Mouse (Mus musculus): ENCODE results near the gene Uhrf1bp1.
"Not testable (repeated sequence)": the region's sequence is repeated elsewhere in the genome, so short reads cannot be mapped to it uniquely, and the experiment has no call there.

The Uhrf1bp1 gene

GRCm38 (mm10) chr17:27825984-27826905 is 30.0 kb upstream of the Uhrf1bp1 start:
- TF ChIP-seq GATA4 (IDR thresholded peaks at IDR 0.05; ENCODE audit: insufficient replicate concordance, low read length) = no peak

DNA sequence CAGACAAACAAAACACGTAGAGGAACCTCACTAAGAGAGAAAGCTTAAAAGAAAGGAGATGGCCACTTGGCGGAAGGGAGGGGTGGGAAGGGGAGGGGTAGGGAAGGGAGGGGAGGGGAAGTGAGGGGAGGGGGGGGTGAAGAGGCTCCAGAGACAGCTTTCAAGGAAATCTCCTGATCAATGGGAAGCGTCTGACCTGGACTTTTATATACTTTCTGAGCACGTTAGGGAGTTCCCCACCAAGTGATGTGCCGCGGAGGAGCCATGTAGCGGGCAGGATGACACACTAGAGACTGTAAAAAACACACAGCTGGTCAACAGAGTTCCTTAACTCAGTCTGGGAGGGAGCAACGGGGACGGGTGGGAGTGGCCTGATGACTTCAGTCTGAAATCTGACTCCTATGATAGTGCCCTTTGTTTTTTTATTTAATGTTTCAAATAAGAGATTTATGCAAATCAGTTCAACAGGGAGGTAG is 29.3 kb upstream of the Uhrf1bp1 start:
- TF ChIP-seq GATA4 (IDR thresholded peaks at IDR 0.05; ENCODE audit: insufficient replicate concordance, low read length) = no peak

GRCm38 (mm10) chr17:27827511-27827910 is 28.7 kb upstream of the Uhrf1bp1 start:
- no peak for TF ChIP-seq GATA4 (IDR thresholded peaks at IDR 0.05; ENCODE audit: insufficient replicate concordance, low read length)

- TF ChIP-seq GATA4 (IDR thresholded peaks at IDR 0.05; ENCODE audit: insufficient replicate concordance, low read length) = no peak
These were observed 25.8 kb upstream of the Uhrf1bp1 start for GRCm38 (mm10) chr17:27830411-27830810.

- TF ChIP-seq GATA4 (IDR thresholded peaks at IDR 0.05; ENCODE audit: insufficient replicate concordance, low read length) = not testable (repeated sequence)
These were observed 18.4 kb upstream of the Uhrf1bp1 start, which contains the start of gene Snrpc for GRCm38 (mm10) chr17:27837850-27838249. Gene Snrpc, plus strand, starts transcription at chr17:27838150.

DNA sequence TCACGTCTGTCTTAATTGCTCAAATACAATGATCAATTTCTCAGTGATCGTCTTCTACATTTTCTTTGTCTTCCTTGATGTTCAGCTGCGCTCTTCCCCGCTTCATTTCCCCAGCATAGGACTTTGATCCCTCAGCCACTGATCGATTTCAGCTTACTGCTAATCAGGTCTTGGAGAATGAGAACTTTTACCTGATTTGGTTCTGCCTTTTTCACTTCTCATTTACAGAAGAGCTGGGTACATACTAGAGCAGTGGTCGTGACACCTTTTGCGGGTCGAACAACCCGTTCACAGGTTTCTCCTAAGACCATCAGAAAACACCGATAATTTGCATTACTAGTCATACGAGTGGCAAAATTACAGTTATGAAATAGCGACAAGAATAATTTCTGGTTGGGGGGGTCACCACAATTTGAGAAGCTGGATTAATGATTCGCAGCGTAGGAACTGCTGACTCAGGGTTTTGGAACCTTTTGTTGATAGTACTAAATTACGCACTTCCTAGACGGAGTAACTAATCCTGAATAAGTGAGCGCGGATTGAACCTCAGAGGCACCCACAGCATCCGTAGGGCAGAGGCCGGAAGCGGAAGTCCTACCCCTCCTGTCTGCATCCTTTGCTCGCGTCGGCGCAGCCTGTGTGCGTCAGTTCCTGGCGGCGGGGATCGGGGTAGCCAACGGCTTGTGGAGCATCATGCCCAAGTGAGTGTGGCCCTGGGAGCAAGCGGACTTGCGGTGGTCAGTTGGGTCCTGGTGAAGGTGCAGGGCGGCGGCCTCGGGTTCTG is 16.6 kb upstream of the Uhrf1bp1 start:
- TF ChIP-seq GATA4 (IDR thresholded peaks at IDR 0.05; ENCODE audit: insufficient replicate concordance, low read length) = peak; percentile 59; the same call in 1 of the 2 replicates

- no peak for TF ChIP-seq GATA4 (IDR thresholded peaks at IDR 0.05; ENCODE audit: insufficient replicate concordance, low read length)
These were observed 7.9 kb upstream of the Uhrf1bp1 start for GRCm38 (mm10) chr17:27848351-27848750.

GRCm38 (mm10) chr17:27851076-27851475 is 5.2 kb upstream of the Uhrf1bp1 start:
- no peak for TF ChIP-seq GATA4 (IDR thresholded peaks at IDR 0.05; ENCODE audit: insufficient replicate concordance, low read length)

GRCm38 (mm10) chr17:27856798-27857648 is 782 bp downstream of the Uhrf1bp1 start:
- TF ChIP-seq GATA4 (IDR thresholded peaks at IDR 0.05; ENCODE audit: insufficient replicate concordance, low read length) = no peak

DNA sequence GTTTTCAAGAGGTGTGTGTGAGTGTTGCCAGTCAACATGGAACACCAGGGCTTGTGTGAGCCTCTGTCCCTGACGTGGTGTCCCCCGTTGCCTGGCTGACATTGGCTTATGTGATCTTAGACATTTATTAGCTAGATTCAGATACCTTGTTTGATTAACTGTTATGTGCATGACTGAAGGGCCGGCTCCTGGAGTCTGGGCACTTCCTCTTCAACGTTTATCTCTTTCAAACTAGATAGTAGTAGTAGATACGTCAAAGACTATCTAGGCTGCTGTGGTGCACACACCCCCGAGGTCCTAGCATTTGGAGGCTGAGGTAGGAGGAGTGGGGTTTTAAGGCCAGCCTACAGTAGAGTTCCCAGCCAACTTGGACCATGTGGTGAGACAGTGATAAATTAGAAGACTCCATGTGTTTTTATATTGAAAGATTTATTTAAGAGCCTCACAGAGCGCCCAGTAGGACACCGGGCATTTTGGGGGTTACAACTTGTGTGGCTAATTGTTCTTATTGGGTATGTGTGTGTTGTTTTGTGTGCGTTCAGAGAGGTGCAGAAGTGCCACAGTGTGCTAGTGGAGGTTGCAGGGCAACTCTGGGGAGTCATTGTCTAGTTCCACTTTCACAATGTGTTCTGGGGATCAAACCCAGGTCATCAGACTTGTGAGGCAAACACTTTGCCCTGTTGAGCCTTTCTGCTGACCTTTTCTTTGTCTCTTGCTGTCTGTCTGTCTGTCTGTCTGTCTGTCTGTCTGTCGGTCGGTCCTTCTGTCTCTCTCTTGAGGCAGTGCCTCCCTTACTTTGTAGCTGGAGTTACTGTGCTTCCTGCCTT is 1.6 kb downstream of the Uhrf1bp1 start:
- no peak for TF ChIP-seq GATA4 (IDR thresholded peaks at IDR 0.05; ENCODE audit: insufficient replicate concordance, low read length)

DNA sequence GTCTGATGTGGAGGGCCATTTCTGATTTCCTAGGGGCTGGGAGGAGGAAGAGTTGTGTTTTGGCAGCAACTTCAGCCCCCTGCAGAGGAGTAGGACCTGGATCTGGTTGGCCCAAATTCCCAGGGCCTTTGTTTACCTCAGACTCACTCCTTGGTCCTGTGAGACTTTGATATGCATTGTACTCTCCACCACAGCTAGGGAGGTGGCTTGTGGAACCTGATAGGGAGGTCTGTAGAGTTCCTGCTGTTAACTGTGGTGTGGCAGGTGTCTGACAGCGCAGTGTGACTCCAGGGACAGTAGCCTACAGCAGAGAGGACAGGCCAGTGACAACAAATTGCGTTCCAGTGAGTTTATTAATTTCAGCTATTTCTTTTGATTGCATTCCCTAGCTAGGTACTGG is 2.9 kb downstream of the Uhrf1bp1 start:
- no peak for TF ChIP-seq GATA4 (IDR thresholded peaks at IDR 0.05; ENCODE audit: insufficient replicate concordance, low read length)

DNA sequence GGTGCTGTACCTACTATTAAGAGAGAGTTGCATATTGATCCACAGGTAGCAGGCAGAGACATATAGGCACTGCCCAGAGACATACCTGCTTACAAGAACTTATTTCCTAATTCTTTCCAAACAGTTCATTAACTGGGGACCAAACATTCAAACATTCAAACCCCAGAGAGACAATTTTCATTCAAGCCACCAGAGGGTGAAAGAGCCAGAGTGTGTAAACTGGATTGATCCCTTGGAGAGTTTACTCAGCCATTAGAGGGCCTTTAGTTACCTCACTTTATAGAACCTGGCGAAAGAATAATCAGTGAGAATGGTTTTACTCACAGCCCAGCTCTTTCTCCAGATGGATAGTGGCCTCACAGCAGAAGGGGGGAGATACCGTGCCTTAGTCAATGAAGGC is 9.2 kb downstream of the Uhrf1bp1 start:
- no peak for TF ChIP-seq GATA4 (IDR thresholded peaks at IDR 0.05; ENCODE audit: insufficient replicate concordance, low read length)

DNA sequence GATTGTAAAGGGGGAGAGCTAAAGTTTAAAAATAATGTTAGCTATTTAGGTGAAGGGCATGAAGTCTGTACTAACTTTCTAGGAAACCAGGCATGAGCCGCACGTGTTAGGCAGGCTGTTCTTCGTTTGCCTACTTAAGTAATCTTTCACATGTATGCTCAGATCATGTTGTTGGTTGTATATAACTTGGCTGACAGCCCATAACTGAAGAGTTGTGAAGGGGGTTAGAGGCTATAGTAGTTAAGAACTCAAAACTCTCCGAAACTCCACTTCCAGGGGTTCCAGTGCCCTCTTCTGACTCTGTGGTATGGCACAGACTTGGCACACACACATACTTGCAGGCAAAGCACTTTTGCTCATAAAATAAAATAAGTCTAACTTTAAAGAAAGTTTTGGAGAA is 10.5 kb downstream of the Uhrf1bp1 start:
- TF ChIP-seq GATA4 (IDR thresholded peaks at IDR 0.05; ENCODE audit: insufficient replicate concordance, low read length) = no peak

DNA sequence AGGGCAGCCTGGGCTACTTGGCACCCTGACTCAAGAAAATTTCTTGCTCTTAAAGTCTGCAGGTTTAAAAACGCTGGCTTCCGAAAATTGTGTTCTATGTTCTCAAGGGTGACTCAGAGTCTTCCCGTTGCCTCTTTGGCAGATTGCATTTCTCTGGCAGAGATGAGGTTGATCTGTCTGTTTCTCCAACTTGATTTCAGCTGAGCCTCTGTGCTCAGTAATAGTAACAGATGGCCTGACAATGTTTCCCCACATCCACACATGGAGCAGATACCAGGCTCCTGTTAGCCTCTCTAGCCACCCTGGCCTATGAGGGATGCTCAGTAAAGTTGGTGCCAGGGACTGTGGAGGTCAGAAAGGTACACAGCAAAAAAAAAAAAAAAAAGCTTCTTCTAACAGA is 15.6 kb downstream of the Uhrf1bp1 start:
- no peak for TF ChIP-seq GATA4 (IDR thresholded peaks at IDR 0.05; ENCODE audit: insufficient replicate concordance, low read length)
